Mouse (Mus musculus) megakaryocyte, embryonic 14.5 days (primary cell): ENCODE measurements around the gene Cdk18. TPM values are rescaled to one million over a fixed set of nuclear protein-coding genes. Genes with fewer than 3 reads are reported as not detected.

Experiments
- H3K27me3 ChIP-seq: replicated peaks from 2 replicates; pipeline ENCODE3; 2012; ENCODE audit warnings: inconsistent platforms
- H3K36me3 ChIP-seq: replicated peaks from 2 replicates; pipeline ENCODE3; 2012; ENCODE audit warnings: low read length, inconsistent platforms, mixed read lengths
- H3K4me1 ChIP-seq: 2 replicates; pipeline ENCODE4 v1.6.1; 2012; ENCODE audit warnings: inconsistent platforms
- H3K4me3 ChIP-seq: replicated peaks from 2 replicates; pipeline ENCODE3; 2012; ENCODE audit warnings: moderate library complexity, mild to moderate bottlenecking, inconsistent platforms
- H3K9me3 ChIP-seq: 2 replicates; pipeline ENCODE4 v1.6.1; 2012; ENCODE audit warnings: inconsistent platforms
- FLI1 ChIP-seq: IDR thresholded peaks from 2 replicates; pipeline ENCODE4 v1.6.1; 2012; ENCODE audit warnings: low read length, inconsistent platforms, mixed read lengths
- GATA1 ChIP-seq: IDR thresholded peaks from 3 replicates; pipeline ENCODE4 v1.6.1; 2012; ENCODE audit warnings: mixed read lengths, low read length, inconsistent platforms, borderline replicate concordance
- polyA plus RNA-seq: library from polyadenylated mRNA; stranded (reverse); fragments of >175 nt; gene quantifications from 2 replicates; pipeline ENCODE4 v1.2.3, GENCODE M21; 2012; ENCODE audit warnings: low replicate concordance; ENCODE audit not compliant: insufficient read depth

The Cdk18 gene
- polyA plus RNA-seq, 1 experiment, result 28.8 TPM

DNA sequence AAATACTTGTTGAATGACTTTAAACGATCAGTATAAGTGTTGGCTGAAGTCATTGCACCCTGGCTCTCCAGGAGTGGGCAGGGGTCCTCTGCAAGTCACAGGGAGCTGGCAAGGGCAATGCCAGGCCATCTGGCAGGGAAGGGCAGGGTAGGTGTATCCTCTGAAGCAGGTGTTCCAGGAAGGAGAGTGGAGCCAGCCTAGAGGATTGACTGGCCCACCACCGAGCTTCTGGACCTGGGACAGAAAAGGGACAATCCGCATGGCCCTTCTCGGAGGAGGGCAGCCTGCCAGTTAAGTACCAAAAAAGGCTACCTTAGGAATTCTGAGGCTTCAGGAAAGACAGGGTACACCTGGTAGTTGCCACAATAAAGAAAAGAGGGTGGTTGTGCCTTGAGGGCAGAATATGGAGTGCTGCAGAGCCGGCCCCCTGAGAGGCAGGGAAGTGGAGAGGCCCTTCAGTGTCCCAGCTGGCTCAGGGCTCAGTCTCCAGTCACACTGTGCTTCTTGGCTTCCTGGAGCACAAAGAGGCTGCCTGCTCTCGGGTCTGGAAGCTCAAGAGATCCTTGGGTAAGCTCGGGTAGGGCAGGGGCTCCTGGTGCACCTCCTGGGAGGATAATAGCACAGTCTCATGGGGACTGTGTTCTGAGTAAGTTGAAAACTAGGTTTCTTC lies 21.9 kb upstream of the Cdk18 start:
- peaks cover 78% of the 10 kb centered on the region for H3K27me3 ChIP-seq
- no peak overlapping the region for H3K4me3 ChIP-seq

DNA sequence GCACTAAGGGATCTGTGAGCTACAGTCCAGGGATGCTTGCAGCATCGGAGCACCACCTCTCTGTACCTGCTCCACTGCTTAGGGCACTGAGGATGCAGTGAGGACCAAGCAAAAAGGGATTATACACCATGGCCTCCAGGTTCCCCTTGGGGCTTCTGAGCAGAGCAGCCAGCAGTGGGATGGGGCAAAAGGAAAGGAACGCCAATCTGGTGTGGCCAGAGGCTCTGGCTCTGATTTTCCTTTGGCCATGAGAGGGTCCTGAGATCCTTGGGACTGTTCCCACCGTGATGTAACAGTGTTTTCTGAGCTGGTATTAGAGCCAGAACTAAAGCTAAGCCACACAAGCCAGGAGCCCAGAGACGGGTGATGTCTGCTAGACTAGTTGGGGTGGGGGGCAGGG lies 20.2 kb upstream of the Cdk18 start:
- TF ChIP-seq GATA1, result no peak
- no peak for TF ChIP-seq FLI1
- no peaks in the 10 kb centered on the region for H3K9me3 ChIP-seq
- peaks cover 6% of the 10 kb centered on the region for H3K4me1 ChIP-seq
- peaks cover 67% of the 10 kb centered on the region for H3K27me3 ChIP-seq
- no peaks in the 10 kb centered on the region for H3K36me3 ChIP-seq
- no peak overlapping the region for H3K4me3 ChIP-seq

More for the DNA sequence above, 21.9 kb upstream of the Cdk18 start:
- H3K36me3 ChIP-seq, result no peaks in the 10 kb centered on the region
- TF ChIP-seq GATA1, result no peak
- TF ChIP-seq FLI1, result no peak
- H3K9me3 ChIP-seq, result peaks cover 4% of the 10 kb centered on the region; the same call in 1 of the 2 replicates
- peaks cover 10% of the 10 kb centered on the region for H3K4me1 ChIP-seq

DNA sequence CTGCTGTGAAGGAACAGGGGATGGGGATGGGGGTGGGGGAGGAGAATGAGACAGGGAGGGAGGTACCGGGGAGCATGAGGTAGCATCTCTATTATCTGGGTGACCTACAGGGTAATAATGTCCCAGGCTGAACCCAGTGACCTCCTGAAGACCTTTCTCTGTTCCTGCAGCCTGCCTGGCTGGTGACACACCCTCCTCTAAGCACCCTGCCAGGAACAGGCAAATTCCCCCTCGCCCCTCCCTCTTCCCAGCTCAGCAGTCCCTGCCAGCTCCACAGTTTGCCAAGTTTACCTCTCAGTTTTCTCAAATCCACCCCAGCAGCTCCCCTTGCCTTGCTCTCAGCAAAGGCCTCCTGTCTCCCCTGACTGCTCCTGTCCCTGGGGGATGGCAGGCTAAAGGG lies 19.3 kb upstream of the Cdk18 start:
- Histone ChIP-seq H3K4me1 (peaks cover 8% of the 10 kb centered on the region), H3K36me3 (no peaks in the 10 kb centered on the region), H3K4me3 (no peak overlapping the region), H3K9me3 (no peaks in the 10 kb centered on the region), H3K27me3 (peaks cover 59% of the 10 kb centered on the region)
- TF ChIP-seq GATA1 (no peak), FLI1 (no peak)

DNA sequence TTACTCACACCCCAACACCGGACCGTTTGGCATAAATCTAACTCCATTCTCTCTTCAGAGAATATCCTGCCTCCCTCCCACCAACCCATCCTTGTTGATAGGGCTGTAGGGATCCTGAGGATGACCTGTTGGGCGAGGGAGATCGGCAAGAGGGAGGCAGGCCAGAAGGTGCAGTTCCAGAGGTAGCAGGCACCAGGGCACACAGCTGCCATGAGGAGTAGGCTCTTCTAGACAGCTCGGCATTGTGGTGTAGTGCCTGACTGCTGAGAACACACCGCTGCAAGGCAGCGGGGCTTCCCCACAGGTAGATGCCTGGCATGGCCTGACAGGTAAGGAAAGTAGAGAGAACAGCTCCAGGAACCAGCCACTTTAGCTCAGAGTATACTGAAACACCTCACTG lies 18.3 kb upstream of the Cdk18 start:
- Histone ChIP-seq H3K9me3 (no peaks in the 10 kb centered on the region), H3K4me1 (peaks cover 11% of the 10 kb centered on the region), H3K36me3 (no peaks in the 10 kb centered on the region), H3K4me3 (no peak overlapping the region), H3K27me3 (peaks cover 53% of the 10 kb centered on the region)
- no peak for TF ChIP-seq FLI1
- no peak for TF ChIP-seq GATA1

DNA sequence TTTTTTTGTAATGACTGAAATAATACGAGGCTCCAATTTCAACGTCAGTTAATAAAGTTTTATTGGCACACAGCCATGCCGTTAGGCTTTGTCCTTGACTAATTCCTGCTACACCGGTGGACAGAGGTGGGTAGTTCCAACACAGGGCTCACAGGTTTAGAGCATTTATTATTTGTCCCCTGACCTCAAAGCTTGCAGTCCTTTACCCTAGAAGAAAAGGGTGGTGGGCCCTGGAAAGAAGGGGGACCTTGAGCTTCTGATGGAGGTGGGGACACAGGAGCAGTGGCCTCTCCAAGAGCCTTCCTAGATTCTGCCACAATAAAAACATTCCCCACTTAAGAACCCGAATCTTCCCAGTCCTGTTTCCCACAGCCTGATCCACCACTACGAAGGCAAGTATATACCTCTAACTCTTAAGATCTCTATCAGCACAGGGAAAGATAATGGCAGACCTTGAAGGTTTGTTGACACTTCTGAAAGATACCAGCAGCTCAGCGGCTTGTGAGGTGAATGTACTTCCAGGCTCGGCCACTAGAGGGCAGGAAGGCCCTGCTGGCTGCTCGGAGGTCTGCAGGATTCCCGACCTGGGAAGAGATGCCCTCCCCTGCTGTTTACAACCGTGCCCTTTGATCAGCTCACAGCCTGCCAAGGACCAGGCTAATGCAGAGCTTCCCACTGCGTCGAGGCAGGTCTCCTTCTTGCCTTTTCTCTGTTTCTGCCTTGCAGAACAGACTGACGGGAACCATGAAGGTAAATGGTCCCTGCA lies 17.7 kb upstream of the Cdk18 start:
- TF ChIP-seq GATA1 (no peak), FLI1 (no peak)
- H3K4me3 ChIP-seq, result peak overlapping the region; percentile 56

DNA sequence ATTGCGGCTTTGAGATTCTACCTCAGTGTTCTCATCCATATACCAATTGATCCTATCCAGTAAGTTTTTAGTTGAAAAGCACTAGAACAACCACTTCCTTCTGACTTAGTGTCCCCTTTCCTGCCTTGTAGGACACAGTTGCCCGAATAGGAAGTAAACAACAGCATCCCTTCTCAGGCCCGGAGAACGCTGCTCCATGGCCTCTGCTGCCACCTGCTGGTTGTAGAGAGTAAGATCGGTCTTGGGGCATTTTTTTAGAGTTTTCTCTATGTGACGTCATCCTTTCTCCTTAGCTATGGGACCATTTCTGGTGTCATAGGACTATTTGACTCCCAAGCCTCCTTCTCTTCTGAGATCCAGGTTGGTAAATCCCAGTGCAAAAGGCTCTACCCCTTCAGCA lies 16.3 kb upstream of the Cdk18 start:
- H3K4me3 ChIP-seq, result peak overlapping the region; percentile 75
- H3K9me3 ChIP-seq, result no peaks in the 10 kb centered on the region
- TF ChIP-seq GATA1, result no peak
- TF ChIP-seq FLI1, result no peak
- no peaks in the 10 kb centered on the region for H3K36me3 ChIP-seq
- peaks cover 25% of the 10 kb centered on the region for H3K4me1 ChIP-seq
- peaks cover 49% of the 10 kb centered on the region for H3K27me3 ChIP-seq

More for the DNA sequence above, 17.7 kb upstream of the Cdk18 start:
- Histone ChIP-seq H3K27me3 (peaks cover 52% of the 10 kb centered on the region), H3K36me3 (no peaks in the 10 kb centered on the region), H3K9me3 (no peaks in the 10 kb centered on the region), H3K4me1 (peaks cover 11% of the 10 kb centered on the region)

DNA sequence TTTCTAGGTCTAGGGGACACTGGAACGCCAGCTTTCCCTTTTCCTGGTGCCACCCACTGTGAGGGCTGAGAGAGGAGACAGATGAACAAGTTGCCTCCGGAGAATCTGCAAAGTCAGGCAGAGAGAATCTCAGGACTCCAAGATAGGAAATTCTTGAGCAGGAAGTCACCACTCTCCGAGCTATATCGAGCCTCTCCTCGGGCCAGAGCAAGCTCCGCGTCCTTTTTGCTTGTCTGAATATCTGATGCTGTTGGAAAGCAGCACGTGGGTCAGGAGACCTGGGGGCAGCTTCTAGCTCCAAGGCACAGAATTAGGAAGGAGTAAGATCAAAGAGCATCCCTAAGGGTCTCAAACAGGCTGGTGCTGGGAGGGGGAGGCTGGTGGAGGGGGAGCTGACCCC lies 14.2 kb upstream of the Cdk18 start:
- Histone ChIP-seq H3K4me1 (peaks cover 41% of the 10 kb centered on the region), H3K36me3 (no peaks in the 10 kb centered on the region), H3K4me3 (no peak overlapping the region), H3K9me3 (no peaks in the 10 kb centered on the region), H3K27me3 (peaks cover 39% of the 10 kb centered on the region)
- TF ChIP-seq GATA1, result no peak
- no peak for TF ChIP-seq FLI1

DNA sequence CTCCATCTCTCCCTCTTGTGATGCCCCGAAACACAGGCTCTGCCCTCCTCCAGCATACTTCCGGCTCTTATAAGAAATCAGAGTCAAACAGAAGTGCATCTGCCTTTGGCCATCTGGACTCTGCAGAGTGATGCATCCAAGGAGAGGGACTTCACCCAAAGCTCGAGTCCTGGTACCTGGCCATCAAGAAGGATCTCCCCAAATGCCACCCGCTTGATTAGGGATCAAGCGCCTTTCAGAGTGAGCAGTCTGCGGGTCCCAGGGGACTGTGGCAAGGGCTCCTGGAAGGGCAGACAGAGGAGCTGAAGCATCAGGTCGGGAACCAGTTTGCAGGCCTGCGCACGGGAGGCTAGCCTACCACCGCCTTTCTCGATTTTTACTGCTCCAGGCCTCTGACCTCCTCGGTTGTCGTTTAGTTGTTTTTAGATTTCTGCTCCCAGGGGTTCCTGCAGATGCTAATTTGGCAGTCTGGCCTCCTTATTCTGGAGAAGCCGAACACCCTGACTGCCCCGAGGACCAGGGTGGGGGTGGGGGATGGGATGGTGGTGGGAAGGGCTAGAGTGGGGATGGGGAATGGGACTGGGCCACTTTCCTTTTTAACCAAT lies 13.7 kb upstream of the Cdk18 start:
- TF ChIP-seq FLI1, result no peak
- no peak for TF ChIP-seq GATA1
- Histone ChIP-seq H3K9me3 (no peaks in the 10 kb centered on the region), H3K4me1 (peaks cover 41% of the 10 kb centered on the region), H3K4me3 (no peak overlapping the region), H3K36me3 (no peaks in the 10 kb centered on the region), H3K27me3 (peaks cover 37% of the 10 kb centered on the region)

DNA sequence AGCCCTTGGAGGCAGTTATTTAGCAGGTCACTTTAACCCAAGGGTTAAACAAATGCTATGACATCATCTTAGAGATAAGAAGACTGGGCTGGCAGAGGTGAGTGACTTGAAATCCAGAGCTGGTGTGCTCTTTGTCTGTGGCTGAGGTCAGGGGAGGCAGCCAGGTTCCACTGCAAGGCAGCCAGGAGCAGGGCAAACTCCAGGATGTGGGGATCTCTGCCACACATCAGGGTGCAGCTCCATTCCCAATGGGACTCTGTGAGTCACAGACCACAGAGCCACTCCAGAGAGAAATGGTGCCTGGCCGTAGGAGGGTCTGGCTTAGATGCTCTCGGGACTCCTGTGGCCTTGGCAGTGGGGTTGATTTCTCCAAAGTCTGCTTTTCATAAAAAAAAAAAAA lies 12.4 kb upstream of the Cdk18 start:
- H3K27me3 ChIP-seq, result peaks cover 32% of the 10 kb centered on the region
- TF ChIP-seq FLI1 (no peak), GATA1 (no peak)
- no peaks in the 10 kb centered on the region for H3K36me3 ChIP-seq
- H3K9me3 ChIP-seq, result no peaks in the 10 kb centered on the region
- H3K4me3 ChIP-seq, result no peak overlapping the region
- H3K4me1 ChIP-seq, result peaks cover 40% of the 10 kb centered on the region

DNA sequence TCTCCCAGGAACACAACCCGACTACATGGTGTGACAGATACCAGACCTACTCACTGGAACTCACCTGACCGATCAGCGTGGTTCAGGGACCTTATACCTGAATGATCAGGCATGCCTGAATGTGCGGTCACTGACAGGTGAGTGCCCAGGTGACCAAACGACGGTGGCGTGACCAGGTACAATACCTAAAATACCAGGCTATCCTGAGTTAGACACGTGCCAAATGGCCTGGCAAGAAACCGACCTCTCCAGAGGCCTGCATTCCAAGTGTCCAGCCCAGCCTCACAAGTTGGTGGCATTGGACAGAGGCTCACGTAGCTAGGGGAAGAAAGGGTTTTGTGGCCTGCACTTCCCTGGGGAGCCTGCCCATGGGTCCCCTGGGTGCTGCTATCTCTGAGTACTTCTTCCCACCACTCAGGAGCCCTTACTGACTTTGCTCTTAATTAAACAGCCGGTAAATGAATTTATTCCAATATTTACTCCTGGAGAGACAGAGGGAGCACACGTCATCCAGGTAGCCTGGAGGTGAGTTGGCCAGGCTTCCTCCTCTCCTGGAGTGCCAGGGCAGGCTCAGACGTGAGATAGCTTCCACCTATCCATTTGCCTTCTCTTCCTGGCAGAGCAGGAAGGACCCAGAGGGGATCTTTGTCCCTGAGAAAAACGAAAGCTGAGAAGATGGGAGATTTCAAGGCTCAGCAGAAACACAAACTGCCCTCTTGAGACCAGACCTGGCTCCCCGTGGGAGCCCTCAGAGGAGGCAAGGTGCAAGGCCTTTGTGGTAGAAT lies 11.5 kb upstream of the Cdk18 start:
- Histone ChIP-seq H3K27me3 (peaks cover 35% of the 10 kb centered on the region), H3K4me3 (peak overlapping the region; percentile 23), H3K36me3 (no peaks in the 10 kb centered on the region), H3K9me3 (no peaks in the 10 kb centered on the region), H3K4me1 (peaks cover 44% of the 10 kb centered on the region)
- TF ChIP-seq FLI1, result no peak
- TF ChIP-seq GATA1, result no peak
